ENCODE assay signal across 8 mouse cellular contexts in the genomic region with DNA sequence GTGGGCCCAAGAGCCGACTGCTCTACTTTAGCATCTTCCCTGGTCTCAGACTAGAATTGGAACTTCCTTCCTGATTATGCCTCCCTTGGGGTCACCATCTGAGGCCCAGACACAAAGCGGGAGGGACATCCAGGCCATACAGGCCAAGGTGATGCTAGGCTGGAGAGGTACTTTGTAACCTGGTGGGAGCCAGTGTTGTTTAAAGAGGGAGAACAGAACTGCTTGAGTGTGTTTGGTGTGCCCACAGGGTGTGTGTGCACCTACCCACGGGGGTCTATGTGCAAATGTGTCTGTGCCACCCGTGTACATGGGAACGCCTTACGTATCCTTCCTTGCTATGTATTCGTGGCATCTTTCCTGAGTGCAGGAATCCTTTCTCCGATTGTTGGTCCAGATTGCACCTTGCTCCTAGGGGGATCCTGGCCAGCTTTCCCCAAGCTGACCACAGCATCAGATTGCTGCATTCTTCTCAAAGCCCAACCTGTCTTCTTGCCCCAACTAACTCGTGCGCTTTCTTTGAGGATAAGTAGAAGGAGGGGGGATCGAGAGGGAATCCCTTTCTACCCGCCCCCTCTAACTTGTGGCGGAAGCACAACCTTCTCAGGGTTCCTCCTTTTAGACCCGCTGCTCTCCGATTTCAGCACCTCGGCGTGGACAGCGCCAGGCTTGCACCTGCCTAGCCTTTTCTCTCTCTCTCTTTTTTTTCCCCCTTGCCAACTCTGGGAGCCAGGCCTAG.
DNase-seq lines count a peak whose midpoint lies in the region; ATAC-seq and TF ChIP-seq lines count a peak whose summit lies in the region.

No protein-coding gene starts in this region.

- 12% methylated on average over 18 of the region's 18 CpGs for WGBS in kidney, embryonic 15.5 days

- TF ChIP-seq CTCF in MEL (IDR thresholded peaks at IDR 0.05 in 2 of 3, conservative IDR thresholded peaks at IDR 0.05 in 1 of 3; ENCODE audit: control insufficient read depth in 1 of 3, insufficient read depth in 1 of 3, low read depth in 2 of 3, low read length in 3 of 3, poor library complexity in 1 of 3, severe bottlenecking in 1 of 3): no peak

- H3K79me2 ChIP-seq in MEL (ENCODE audit: control insufficient read depth, insufficient read depth, low read length, poor library complexity): no peaks in the 10 kb centered on the region

- no peak overlapping the region for H3K9ac ChIP-seq in MEL (ENCODE audit: control insufficient read depth, low read depth, low read length, poor library complexity, severe bottlenecking)
- H3K9ac ChIP-seq in kidney, embryonic 15.5 days: no peak overlapping the region

- H3K4me3 ChIP-seq in MEL (ENCODE audit: control insufficient read depth in 1 of 2, insufficient read depth in 1 of 2, low read depth in 2 of 2, low read length in 2 of 2): no peak overlapping the region
- no peak overlapping the region for H3K4me3 ChIP-seq in kidney, embryonic 15.5 days (replicated peaks)

- no peaks in the 10 kb centered on the region for H3K36me3 ChIP-seq in MEL (ENCODE audit: control insufficient read depth in 1 of 2, insufficient read depth in 2 of 2, low read length in 2 of 2)
- no peaks in the 10 kb centered on the region for H3K36me3 ChIP-seq in kidney, embryonic 15.5 days

- H3K4me1 ChIP-seq in MEL (ENCODE audit: control insufficient read depth in 1 of 2, insufficient read depth in 2 of 2, low read length in 2 of 2): no peaks in the 10 kb centered on the region
- peaks cover 23% of the 10 kb centered on the region for H3K4me1 ChIP-seq in kidney, embryonic 15.5 days

- no peak for TF ChIP-seq EP300 in MEL (IDR thresholded peaks at IDR 0.05; ENCODE audit: low read depth in 1 of 2, low read length in 2 of 2)

- H3K27me3 ChIP-seq in MEL (ENCODE audit: control insufficient read depth in 1 of 2, insufficient read depth in 2 of 2, low read length in 2 of 2): no peaks in the 10 kb centered on the region; a peak in 1 of 4 replicates
- H3K27me3 ChIP-seq in kidney, embryonic 15.5 days: peaks cover 71% of the 10 kb centered on the region

- TF ChIP-seq RAD21 in MEL (IDR thresholded peaks at IDR 0.05; ENCODE audit: low read depth, low read length): no peak

- no peak for TF ChIP-seq POLR2A in MEL (IDR thresholded peaks at IDR 0.05; ENCODE audit: control insufficient read depth in 1 of 2, insufficient read depth in 1 of 2, low read depth in 1 of 2, low read length in 2 of 2, poor library complexity in 1 of 2)

- no peak overlapping the region for H3K27ac ChIP-seq in MEL (ENCODE audit: control insufficient read depth, low read depth, low read length)
- H3K27ac ChIP-seq in kidney, embryonic 15.5 days: no peak overlapping the region

- peak; percentile 34 for DNase-seq in A20 (ENCODE audit: low read depth, low spot score)
- peak; percentile 70 for DNase-seq in MEL (ENCODE audit: low read depth, low spot score)
- DNase-seq in heart, adult 8-10 months (ENCODE audit: low spot score): peak; percentile 15
- DNase-seq in testis, postnatal 14 days (ENCODE audit: low spot score): peak; percentile 64
- no peak for DNase-seq in frontal cortex, postnatal 36 days (ENCODE audit: low spot score in 2 of 2)

- ATAC-seq in common myeloid progenitor, adult 5-6 weeks (replicated peaks; ENCODE audit: low read depth, poor library complexity, severe bottlenecking): peak; percentile 81
- ATAC-seq in kidney, embryonic 15.5 days (replicated peaks; ENCODE audit: low FRiP score): 0 out of 2 replicates have a peak, but pooled peaks have one; percentile 12
- ATAC-seq in megakaryocyte progenitor cell, adult 5-6 weeks (replicated peaks; ENCODE audit: poor library complexity): peak; percentile 85

- H3K9me3 ChIP-seq in MEL (replicated peaks; ENCODE audit: insufficient read depth, low read length): no peaks in the 10 kb centered on the region
- H3K9me3 ChIP-seq in kidney, embryonic 15.5 days (replicated peaks): no peaks in the 10 kb centered on the region

- H3K4me2 ChIP-seq in kidney, embryonic 15.5 days: peak overlapping the region; percentile 92

TF ChIP-seq in MEL, 35 proteins besides CTCF, POLR2A, EP300 and RAD21:
- no peak for TF ChIP-seq MYB (IDR thresholded peaks at IDR 0.05; ENCODE audit: low read depth, low read length)
- TF ChIP-seq ZNF384 (IDR thresholded peaks at IDR 0.05; ENCODE audit: low read depth, low read length): peak; percentile 48; the same call in 1 of the 2 replicates
- TF ChIP-seq TCF12 (IDR thresholded peaks at IDR 0.05; ENCODE audit: low read depth, low read length): 0 out of 2 replicates have a peak, but pooled peaks have one; percentile 11
- TF ChIP-seq SIN3A (IDR thresholded peaks at IDR 0.05; ENCODE audit: low read length): peak; percentile 44; the same call in 1 of the 2 replicates

Comparison
In these comparisons a context has a peak if more than half of its experiments do, and no peak if none do; other contexts are left out.
1. DNase-seq: peak in A20 (single experiment), MEL (single experiment), heart, adult 8-10 months (single experiment) and testis, postnatal 14 days (single experiment); none in frontal cortex, postnatal 36 days (0 of 2).
2. ATAC-seq: peak in every context shown above with its lines; median percentile 85 in megakaryocyte progenitor cell, adult 5-6 weeks; 81 in common myeloid progenitor, adult 5-6 weeks; 12 in kidney, embryonic 15.5 days.